Mouse (Mus musculus): ENCODE measurements around the gene Tmbim6.
"Not testable (repeated sequence)": the region's sequence is repeated elsewhere in the genome, so short reads cannot be mapped to it uniquely, and the experiment has no call there.

Gene Tmbim6

DNA sequence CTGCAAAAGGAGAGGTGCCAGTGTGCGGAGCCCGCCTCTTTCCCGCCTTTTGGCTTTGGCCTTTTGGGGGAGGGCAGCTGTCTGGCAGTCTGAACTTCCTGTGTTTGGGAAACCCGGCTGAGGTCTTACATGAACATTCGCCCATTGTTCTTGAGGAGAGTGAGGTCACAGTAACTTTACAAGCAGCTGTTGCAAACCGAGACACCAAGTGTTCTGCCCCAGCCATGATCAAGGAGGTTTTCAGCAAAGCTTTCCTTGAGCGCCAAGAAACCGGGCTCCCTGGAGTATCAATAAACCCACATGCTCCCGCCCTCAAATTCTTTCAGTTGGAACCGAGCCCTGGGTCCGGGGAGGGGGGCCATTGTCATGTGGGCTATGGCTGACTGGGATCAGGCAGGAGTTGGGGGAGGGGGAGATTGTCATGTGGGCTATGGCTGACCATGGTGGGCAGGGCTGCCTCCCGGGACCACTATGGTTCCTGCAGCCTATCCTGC lies 27.9 kb downstream of the Tmbim6 start:
- DNase-seq = peak; percentile 43

GRCm38 (mm10) chr15:99421152-99421551 lies 28.5 kb downstream of the Tmbim6 start:
- DNase-seq = no peak

GRCm38 (mm10) chr15:99421676-99422075 lies 29.0 kb downstream of the Tmbim6 start:
- DNase-seq = no peak

GRCm38 (mm10) chr15:99422551-99422950 lies 29.9 kb downstream of the Tmbim6 start:
- DNase-seq = no peak

GRCm38 (mm10) chr15:99423131-99423530 lies 30.4 kb downstream of the Tmbim6 start:
- no peak for DNase-seq

GRCm38 (mm10) chr15:99423884-99424283 lies 31.2 kb downstream of the Tmbim6 start:
- no peak for DNase-seq

GRCm38 (mm10) chr15:99430394-99430793 lies 37.7 kb downstream of the Tmbim6 start:
- DNase-seq = no peak

- no peak for DNase-seq
Measured at GRCm38 (mm10) chr15:99431063-99431462, 38.4 kb downstream of the Tmbim6 start.

GRCm38 (mm10) chr15:99431504-99431903 lies 38.8 kb downstream of the Tmbim6 start:
- no peak for DNase-seq

- no peak for DNase-seq
Measured at GRCm38 (mm10) chr15:99431967-99432366, 39.3 kb downstream of the Tmbim6 start.

- no peak for DNase-seq
Measured at GRCm38 (mm10) chr15:99433081-99433718, 40.5 kb downstream of the Tmbim6 start.

- DNase-seq = no peak
Measured at GRCm38 (mm10) chr15:99433913-99434312, 41.2 kb downstream of the Tmbim6 start.

- DNase-seq = no peak
Measured at GRCm38 (mm10) chr15:99438966-99439698, 46.5 kb downstream of the Tmbim6 start.

GRCm38 (mm10) chr15:99440112-99440815 lies 47.6 kb downstream of the Tmbim6 start:
- peak; percentile 55 for DNase-seq

- no peak for DNase-seq
Measured at GRCm38 (mm10) chr15:99440816-99441457, 48.3 kb downstream of the Tmbim6 start.

DNA sequence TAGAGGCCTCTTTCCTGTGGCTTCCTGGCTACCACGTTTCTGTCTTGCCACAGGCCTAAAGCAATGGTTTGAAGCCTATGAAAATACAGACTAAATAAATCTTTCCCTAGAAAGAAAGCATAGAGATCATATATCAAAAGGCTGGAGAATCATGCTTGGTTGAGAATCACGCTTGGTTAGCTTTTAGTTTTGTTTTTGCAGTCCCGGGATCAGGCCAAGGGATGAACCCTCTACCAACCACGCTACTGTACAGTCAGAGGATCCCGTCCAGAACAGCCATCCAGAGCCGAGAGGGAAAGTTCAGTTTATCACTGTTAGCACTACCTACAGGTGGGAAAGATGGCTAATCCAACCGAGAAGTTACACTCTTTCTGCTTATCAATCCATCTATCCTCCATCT lies 49.7 kb downstream of the Tmbim6 start:
- DNase-seq = no peak

DNA sequence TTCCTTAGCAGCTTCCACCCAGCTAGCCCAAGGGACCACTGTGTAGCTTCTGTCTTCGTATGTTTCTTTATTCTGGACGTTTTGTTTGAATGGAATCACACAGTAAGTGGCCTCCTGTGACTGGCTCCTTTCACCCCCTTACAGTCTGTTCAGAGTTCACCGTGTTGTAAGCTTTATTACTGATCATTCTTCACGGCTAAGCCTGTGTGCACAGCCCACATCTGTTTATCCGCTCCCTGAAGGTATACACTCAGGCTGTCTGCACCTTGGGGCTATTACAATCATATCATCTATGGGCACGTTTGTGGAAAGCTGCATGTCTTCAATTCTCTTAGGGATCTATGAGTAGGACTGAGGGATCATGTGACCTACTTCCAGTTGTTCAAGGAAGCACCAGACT lies 52.9 kb downstream of the Tmbim6 start:
- no peak for DNase-seq

DNA sequence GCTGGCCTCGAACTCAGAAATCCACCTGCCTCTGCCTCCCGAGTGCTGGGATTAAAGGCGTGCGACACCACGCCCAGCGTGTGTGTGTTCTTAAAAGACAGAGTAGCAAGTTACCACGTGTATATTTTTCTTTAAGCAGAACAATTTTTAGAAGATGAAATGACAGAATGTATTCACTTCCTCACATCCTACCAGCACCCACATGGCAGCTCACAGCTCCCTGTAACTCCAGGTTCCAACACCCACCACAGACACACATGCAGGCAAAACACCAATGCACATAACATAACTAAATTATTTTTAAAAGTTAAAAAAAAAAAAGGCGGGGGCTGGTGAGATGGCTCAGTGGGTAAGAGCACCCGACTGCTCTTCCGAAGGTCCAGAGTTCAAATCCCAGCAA lies 53.5 kb downstream of the Tmbim6 start:
- not testable (repeated sequence) for DNase-seq

- DNase-seq = peak; percentile 47
Measured at GRCm38 (mm10) chr15:99449131-99449750, 56.6 kb downstream of the Tmbim6 start.

GRCm38 (mm10) chr15:99449751-99450280 lies 57.1 kb downstream of the Tmbim6 start:
- no peak for DNase-seq

GRCm38 (mm10) chr15:99453153-99453900 lies 60.6 kb downstream of the Tmbim6 start:
- DNase-seq = no peak

Measured in right cerebral cortex, postnatal 4 days (tissue).